Mouse (Mus musculus) c-Kit-positive CD71-positive TER-119-negative erythroid progenitor cells, embryonic 14.5 days (primary cell): ENCODE measurements around the gene 4931429L15Rik.
"Not testable (repeated sequence)": the region's sequence is repeated elsewhere in the genome, so short reads cannot be mapped to it uniquely, and the experiment has no call there.

Experiments
- DNase-seq: peaks from one replicate; pipeline ENCODE4 v3.0.0-alpha.2; 2013; ENCODE audit warnings: low read depth

The 4931429L15Rik gene

DNA sequence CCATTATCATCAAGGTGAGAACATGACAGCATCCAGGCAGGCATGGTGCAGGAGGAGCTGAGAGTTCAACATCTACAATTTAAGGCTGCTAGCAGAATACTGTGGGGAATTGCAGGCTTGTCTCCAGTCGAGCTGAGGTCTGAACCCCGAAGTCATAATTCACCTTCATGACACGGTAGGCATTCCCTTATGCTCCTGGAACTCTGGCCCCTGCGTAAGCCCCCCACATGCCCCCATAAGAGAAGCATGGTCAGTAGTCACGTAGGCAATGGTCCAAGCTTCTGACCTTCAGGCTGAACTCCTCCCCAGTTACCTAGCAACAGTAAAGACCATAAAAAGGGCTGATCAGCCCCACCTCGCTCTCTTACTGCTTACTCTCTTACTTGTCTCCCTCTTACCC is at the start of gene 4931429L15Rik:
4931429L15Rik (minus strand) TSS at position 101 of the 400 bp plus-strand sequence.
- DNase-seq = not testable (repeated sequence)

DNA sequence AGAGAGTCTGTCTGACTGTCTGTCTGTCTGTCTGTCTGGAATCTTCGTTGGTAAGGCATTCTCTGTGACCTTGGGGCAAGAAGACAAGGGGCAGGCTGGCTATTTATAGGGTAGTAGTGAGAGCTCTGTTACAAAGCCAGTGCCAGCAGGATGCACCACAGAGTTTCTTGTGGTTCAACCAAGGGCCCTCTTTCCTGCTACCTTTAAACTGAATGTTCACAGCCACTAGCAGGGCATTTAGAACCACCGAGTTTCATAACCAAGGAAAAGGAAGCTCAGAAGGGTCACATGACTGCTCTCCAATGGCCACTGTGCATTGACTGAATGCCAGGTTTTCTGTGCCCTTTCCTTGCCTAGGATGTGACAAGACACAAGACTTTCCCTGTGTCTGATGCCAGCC is 42.7 kb upstream of the 4931429L15Rik start:
- no peak for DNase-seq

DNA sequence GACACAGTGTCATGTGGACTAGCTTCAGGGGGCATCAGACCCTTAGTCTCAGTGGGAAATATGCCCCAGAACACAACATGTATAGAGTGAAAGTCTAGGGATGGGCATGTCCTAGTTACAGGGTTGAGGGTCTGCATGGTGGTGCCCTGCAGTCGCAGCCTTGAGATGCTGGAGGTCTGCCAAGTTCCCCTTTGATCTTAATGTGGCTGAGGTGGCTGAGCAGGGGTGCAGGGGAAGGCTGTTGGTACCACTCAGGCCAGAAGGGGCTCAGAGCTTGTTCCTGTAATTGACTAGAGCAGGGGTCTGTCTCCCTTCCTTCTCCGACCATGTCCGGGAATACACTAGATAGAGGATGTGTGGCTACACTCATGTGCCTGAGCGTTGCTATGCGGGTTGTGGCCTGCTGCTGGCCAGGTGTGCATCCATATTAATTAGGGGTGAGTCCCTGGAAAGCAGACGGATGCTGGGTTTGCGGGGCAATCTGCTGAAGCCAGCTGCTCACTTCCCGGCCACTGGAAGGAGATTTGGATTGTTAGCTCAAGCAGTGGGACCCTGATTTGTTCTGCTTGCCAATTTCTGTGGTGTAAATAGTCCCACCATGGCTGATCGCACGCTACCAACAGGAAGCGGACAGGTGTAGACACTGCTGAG is 41.8 kb upstream of the 4931429L15Rik start:
- DNase-seq = no peak

DNA sequence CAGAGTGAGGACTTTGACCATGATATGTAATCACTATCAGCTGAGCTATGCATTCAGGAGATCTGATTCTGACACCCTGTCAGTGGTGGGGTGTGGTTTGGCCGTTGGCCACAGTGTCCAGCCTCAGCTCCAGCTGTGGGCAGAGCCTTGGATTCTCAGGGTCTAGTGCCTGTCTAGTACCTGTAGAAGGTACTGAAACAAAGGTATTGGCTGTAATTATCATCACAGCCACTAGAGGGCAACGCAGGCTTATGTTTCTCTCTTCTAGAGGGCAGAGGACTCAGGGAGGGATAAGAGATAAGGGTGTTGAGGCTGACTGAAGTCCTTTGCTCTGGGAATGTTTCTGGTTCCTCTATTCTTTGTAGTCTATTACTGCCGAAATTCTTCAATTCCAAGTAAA is 34.2 kb upstream of the 4931429L15Rik start:
- peak; percentile 40 for DNase-seq

DNA sequence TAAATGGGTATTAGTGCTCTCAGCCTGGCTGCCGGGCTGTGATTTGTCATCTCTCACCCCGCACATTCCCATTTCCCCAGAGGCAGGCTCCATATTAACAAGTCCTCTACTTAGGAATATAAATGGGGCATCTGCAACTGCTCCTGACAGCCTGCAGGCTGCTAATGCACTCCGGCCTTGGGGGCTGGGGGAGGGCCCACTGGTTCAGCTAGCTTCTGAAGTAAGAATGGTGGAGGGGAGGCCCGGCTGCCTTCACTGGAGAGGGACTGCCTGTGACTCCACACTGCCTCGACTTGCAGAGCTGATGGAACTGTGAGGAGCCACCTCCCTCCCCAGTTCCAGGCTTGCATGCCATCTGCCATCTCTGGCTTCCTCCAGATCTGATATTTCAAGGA is 33.5 kb upstream of the 4931429L15Rik start:
- no peak for DNase-seq

DNA sequence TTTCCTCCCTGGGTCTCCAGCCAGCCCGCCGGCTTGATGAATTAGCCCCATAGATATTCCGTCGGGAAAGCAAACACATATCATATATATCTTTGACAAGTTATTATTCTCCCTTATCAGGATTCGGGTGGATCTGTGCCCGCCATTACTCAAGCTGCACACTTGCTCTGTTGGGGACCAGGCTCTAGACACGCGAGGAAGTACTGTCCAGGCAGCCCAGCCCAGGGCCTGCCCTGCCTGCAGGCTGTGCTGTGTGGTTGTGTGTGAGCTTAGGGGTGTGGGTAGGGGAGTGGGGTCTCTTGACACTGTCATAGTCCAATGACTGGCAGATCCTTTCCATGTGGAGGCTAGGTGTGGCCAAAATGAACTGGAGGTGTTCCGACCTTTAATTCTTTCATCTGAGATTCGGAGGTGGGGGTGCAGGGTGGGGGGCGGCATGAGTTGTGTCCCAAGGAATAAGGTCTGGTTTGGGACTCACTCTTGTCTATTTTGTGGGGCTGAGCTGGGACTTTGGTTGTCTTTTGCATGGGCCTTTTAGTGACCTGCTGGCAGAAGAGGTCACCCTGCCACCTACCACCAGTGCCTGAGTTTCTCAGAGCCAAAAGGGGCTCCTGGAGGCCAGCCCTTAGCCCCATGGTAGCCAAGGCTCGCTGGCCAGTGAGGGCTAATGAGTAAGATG is 33.0 kb upstream of the 4931429L15Rik start:
- DNase-seq = no peak

DNA sequence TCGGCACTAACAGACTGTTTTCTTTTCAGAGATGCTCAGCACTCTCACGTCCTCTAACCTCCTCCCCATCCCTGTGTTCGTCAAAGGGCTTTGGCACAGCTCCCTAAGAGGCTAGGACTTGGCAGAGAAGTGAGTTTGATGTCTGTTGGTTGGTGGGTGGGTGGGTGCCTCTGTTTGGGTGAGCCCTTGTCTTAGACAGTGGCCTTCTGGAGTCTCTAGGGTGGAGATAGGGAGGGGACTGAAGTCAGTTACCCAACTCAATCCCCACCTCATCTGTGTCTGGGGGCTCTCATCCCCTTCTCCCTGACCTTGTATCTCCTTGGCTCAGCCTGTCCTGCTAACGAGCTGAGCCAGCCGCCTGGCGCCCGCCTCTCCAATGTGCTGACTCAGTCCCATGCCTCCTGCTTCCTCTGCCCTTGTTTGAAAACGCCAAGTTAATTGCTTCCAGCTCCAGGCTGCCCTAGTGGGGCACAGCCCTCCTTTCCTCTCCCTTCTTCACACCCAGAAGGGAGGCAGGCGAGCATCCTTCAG is 30.7 kb upstream of the 4931429L15Rik start:
- DNase-seq = no peak

DNA sequence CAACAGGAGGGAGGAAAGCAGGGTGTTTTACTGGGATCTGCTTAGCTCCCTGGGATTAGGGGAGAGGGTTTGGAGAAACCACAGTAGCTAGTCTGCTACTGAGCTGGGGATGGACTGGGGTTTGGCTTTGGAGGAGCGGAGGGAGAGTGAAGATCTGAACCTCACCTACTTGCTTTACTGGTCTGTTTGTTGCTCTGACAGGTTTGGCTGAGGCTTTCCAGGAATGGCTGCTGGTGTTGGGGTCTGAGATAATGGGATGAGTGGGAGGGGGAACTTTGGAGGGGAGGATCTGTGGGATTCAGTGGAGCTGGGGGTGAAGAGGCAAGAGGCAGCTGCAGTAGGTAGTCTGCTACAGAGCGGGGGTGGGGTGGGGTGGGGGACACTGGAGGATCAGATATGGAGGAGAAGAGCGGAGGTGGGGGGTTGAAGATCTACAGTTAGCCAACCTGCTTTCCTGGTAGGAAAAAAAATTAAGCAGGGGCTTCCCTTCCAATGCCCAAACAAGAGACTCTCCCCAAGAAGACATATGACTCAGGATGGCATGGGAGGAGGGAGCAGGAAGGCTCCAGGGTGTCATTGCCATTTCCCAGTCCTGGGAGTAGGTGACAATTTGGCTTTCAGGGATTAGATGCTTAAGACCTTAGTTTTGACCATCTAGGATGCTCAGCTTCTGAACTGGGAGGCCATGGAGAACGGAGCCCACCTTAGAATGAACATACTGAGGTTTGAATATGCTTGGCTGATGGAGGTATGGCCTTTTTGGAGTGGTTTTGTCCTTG is 26.3 kb upstream of the 4931429L15Rik start:
- no peak for DNase-seq

DNA sequence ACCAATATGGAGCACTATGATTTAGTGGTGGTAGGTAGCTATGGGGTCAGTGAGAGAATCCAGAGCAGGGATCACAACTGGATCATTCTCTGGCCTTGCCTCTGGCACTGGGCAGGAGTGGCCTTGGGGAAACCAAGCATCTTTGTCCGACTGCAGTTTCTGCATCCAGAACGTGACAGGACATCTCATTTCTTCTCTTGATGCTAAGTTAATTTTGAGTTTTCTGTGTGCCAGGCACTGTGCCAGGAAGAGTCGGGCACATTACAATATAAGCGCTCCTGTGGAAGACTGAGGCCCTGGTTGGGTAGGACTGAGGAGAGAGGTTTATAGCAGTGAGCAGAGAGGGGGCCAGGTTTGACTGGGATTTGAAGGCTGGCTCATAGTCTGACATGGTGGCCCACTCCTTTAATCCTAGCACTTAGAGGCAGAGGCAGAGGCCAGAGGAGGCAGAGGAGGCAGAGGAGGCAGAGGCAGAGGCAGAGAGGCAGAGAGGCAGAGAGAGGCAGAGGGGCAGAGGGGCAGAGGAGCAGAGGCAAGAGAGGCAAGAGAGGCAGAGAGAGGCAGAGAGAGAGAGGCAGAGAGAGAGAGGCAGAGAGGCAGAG is 19.4 kb upstream of the 4931429L15Rik start:
- DNase-seq = no peak

DNA sequence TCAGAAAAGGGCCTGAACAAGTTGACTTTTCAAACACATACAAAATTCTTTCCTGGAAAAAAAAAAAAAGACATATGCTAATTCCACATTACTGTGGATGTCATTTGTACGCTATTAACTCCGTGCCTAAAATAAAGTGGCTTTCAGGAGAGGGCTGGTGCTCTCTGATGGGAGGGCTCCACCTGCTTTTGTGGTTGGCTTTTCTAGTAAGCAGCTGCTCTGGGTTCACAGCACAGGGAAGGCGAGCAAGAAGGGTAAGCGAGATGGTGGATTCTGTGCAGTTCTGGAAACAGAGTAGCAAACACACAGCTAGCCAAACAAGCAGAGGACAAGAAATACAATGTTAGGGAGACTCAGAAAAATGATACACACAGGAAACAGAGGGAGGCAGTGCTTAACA is 18.6 kb upstream of the 4931429L15Rik start:
- no peak for DNase-seq

DNA sequence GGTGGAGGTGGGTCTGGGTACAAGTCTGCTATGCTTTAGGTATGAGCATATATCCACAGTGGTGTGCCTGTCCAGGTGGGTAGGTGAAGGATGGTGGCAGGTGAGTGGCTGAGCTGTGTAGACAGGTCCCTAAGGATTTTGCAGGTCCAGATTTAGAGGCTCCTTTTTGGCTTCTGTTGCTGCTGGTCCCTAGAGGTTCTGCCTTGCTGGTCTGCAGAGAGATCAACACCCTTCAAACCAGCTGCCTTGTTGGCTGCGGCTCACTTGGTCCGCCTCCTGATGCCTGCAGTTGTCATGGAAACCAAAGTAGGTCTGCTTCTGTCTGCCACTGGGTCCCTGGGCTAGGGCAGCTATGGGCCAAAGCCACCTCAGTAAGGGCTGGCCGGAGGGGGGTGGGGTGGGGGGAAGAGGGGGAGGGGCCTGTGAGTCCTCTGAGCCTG is 18.1 kb upstream of the 4931429L15Rik start:
- DNase-seq = no peak

DNA sequence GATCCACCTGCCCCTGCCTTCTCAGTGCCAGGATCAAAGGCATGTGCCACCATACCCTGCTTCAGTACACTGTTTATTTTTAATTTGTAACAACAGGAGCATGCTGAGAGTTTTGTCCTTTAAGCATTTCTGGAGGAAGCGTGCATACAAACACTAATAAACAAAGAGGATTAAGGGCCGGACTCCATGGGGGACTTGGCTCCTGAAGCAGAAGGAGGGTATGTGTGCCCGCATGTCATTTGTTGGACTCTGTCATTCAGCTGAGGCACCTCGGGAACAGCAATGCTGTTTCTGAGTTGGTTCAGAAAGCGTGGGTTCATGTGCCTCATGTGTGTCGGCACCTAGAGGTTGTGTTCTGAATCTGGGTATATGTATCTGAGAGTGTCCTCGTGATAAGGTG is 17.5 kb upstream of the 4931429L15Rik start:
- no peak for DNase-seq

DNA sequence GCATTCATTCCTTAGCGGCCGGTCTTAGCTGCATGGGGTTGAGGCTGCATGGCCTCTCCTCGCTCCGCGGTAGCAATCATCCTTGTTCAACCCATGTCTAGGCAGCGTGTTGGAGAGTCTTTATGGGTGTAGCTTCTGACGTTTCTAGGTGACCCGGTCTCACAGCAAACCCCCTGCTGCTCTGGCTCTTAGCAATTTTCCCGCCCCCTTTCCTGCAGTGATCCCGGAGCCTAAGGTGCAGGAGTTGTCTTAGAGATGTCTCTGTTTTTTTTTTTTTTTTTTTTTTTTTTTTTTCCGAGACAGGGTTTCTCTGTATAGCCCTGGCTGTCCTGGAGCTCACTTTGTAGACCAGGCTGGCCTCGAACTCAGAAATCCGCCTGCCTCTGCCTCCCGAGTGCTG is 16.5 kb upstream of the 4931429L15Rik start:
- DNase-seq = not testable (repeated sequence)

DNA sequence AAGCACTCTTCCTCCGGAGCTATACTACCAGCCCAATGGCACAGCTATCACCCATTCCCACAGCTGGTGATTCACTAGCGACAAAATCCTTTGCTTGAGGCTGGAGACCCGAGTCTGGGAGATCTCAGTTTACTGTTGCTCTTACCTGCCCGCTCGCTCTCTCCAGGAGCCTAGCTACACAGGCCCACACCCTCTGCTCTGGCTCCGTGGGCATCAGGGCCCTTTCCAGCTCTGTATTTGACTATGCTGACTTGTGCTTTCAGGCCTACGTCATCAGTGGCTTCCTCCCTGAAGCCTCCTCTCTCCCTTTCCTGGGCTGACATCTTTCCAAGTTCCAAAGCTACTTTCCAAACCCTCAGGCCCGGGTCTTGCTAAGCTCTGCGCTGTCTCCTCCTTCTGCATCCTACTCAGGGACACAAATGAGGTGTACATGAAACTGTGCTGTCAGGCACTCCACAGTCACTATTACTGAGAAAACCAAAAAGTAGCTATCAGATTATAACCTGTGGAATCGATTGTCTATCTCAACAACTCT is 15.7 kb upstream of the 4931429L15Rik start:
- no peak for DNase-seq

DNA sequence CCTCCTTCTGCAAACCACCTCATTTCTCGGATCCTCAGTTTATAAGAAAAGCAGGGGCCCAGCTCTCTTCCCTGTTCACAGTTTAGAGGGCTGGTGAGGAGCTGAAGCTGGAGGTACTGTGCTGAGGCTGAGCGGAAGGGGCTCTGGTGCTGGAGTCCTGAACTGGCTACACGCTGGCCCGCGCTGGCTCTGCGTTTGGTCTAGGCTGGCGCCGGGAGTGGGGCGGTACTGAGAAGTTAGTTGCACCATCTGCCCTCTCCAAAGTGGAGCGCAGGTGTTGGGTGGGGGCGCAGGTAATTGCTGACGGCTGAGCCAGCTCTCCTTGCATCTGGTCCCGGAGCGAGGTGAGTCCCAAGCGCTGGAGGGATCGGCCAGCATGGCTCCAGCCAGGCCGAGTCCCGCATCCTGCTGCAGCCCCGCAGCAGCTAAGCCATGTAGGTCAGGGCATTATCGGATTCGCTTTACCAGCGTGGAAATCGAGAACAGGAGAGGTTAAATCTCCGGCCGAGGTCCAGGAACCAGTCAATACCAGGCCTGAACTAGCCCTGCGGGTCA is 14.8 kb upstream of the 4931429L15Rik start:
- DNase-seq = no peak

DNA sequence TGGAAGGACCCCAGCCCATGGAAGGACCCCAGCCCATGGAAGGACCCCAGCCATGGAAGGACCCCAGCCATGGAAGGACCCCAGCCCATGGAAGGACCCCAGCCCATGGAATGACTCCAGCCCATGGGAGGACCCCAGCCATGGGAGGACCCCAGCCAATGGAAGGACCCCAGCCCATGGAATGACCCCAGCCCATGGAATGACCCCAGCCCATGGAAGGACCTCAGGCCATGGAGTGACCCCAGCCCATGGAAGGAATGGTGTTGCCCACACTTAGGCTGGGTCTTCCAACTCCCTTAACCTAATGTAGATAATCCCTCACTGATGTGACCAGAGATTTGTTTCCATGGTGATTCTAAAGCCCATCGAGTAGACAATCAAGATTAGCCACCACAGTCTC is 11.5 kb upstream of the 4931429L15Rik start:
- no peak for DNase-seq

DNA sequence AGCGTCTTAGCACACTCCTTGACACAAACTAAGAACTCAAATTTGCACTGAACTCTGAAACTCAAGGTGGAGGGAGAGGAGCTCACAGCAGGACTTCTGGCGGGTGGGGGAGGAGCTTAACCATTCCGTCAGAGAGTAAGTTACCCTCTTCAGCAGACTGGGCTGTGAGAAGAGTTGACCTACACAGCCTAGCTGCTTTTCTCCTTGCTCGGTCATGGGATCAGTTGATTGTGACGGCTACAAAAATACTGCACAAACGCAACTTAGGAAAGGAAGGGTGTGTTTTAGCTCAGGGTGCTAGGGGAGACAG is 10.8 kb upstream of the 4931429L15Rik start:
- DNase-seq = no peak

DNA sequence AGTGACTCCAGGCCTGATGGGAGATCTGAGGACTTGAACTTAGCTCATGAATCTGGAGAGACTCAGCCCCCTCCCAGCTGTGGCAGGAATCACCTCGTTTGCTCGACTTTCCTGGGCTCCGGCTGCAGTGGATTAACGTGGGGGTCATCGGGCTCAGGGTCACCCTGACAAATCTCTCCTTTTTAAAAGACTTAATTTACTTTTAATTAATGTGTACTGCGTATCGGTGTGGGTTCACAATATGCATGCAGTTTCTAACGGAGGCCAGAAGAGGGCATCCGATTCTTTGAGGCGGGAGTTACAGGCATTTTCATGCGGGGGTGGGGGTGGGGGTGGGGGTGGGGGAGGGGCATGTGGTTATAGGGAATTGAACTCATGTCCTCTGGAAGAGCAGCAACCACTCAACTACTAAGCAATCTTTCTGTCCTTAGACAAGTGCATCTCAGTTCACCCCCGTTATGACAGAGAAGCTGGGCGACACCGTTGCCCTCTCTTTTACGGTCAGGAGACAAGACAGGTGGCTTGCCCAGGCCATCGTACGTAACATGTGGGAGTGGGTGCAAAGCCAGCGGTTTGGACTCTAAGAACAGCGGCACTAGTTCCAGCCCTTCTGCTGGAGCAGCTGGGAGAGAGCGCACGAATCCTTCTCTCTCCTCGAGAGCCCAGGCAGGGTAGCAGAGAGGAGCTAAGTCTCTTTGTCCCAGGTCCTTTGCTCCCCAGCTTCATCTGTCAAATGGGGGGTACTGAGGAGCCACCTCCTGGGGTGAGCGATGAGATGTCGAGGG is 10.2 kb upstream of the 4931429L15Rik start:
- DNase-seq = no peak

DNA sequence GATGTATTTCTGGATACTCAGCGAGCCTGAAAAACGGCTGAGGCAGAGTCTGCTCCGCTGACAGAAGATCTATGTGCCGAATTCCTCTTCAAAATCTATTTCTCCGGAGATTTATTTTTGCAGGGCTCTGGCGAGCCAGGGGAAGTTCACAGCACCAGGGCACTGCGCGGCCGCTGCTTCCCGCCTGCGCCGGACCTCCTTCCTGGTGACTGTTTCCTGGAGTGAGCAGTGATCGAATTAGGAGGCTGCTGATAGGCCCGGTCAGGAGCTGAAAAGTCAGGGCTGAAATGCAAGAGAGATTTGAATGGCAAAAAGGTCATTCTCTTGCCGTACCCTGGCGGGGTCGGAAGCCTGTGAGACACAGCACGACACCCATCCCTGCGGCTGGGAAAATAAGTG is 9.5 kb upstream of the 4931429L15Rik start:
- no peak for DNase-seq

DNA sequence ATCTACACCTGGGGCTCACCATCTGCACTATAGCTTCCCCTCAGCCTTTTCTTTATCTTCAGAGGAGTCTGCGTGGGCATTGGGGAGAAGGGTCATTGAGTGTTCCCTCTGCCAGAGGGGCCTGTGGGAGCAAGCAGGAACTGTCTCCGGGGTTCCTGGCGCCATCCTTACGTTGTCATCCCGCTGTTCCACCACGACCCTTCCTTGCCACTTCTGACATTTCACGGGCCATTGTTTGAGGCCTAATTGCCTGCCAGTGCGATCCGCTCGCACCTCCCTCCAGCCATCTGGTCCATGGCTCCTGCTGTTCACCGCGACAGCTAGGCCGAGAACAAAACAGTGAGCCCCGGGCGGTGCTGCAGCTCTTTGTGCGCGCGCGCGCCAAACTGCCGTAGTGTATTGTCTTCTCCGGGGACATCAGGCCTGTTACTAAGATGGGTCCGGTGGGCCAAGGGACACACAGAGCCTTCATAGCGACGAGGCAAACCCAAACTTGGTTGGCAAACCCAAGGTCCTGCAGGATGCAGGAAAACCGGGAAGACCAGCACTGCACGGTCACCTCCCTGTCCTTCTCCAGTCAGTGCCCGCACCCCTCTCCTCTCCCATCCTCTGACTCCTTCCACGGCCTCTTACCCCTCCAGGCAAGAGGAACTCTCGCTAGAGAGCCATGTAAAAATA is 8.9 kb upstream of the 4931429L15Rik start:
- no peak for DNase-seq
